Mouse (Mus musculus): ENCODE measurements at regions not wholly inside any gene's neighbourhood (a gene's known extent, or its start where the extent isn't known, plus 50 kb on each side); places are given as distances from the start of the nearest gene placed in this dataset.

DNA sequence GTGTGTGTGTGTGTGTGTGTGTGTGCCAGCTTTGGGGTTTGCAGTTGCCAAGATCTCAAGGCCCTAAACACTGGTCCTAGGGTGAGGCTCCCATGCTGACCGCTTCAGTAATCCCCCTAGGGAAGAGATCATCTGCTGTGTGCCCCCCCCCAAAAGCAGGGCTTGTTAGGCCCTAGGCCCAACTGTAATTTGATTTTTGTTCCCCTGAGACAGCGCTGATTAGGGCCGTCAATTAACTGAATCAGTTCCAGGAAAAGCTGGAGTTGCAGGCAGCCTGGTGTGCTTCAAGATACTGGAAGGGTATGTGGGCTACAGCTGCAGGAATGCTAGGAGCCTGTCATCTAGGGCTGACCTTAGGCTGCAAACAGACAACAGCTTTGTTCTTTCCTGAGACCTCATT lies 111.4 kb downstream of the Edn3 start:
- 34% methylated on average over 3 of the region's 3 CpGs for WGBS
- TF ChIP-seq CTCF (IDR thresholded peaks at IDR 0.05; ENCODE audit: low read depth): no peak
- no peak for TF ChIP-seq EP300 (IDR thresholded peaks at IDR 0.05; ENCODE audit: low read depth)
- Histone ChIP-seq H3K4me3 (ENCODE audit: low read depth, low read length) (no peak overlapping the region), H3K4me1 (ENCODE audit: control insufficient read depth, insufficient read depth) (no peaks in the 10 kb centered on the region), H3K36me3 (replicated peaks; ENCODE audit: control insufficient read depth, insufficient read depth, low read length) (no peaks in the 10 kb centered on the region), H3K9me3 (replicated peaks; ENCODE audit: control insufficient read depth, low read length) (no peaks in the 10 kb centered on the region), H3K9ac (replicated peaks; ENCODE audit: low read depth, low read length) (no peak overlapping the region), H3K4me2 (ENCODE audit: low read depth, low read length) (no peak overlapping the region), H3K27ac (ENCODE audit: low read depth) (0 out of 2 replicates have a peak overlapping the region, but pooled peaks have one; percentile 26), H3K27me3 (ENCODE audit: control insufficient read depth, insufficient read depth, low read length) (no peaks in the 10 kb centered on the region)
- ATAC-seq (ENCODE audit: insufficient read depth, low read depth) (peak; percentile 46), DNase-seq (ENCODE audit: low spot score) (peak; percentile 11)

- H3K4me3 ChIP-seq (ENCODE audit: low read depth, low read length): no peak overlapping the region
- no peaks in the 10 kb centered on the region for H3K9me3 ChIP-seq (replicated peaks; ENCODE audit: control insufficient read depth, low read length)
- TF ChIP-seq CTCF (IDR thresholded peaks at IDR 0.05; ENCODE audit: low read depth) (no peak), EP300 (IDR thresholded peaks at IDR 0.05; ENCODE audit: low read depth) (no peak)
- no peak overlapping the region for H3K9ac ChIP-seq (replicated peaks; ENCODE audit: low read depth, low read length)
- no peak for ATAC-seq (ENCODE audit: insufficient read depth, low read depth)
- H3K4me1 ChIP-seq (ENCODE audit: control insufficient read depth, insufficient read depth): no peaks in the 10 kb centered on the region
- no peak overlapping the region for H3K4me2 ChIP-seq (ENCODE audit: low read depth, low read length)
- no peak overlapping the region for H3K27ac ChIP-seq (ENCODE audit: low read depth)
- H3K36me3 ChIP-seq (replicated peaks; ENCODE audit: control insufficient read depth, insufficient read depth, low read length): no peaks in the 10 kb centered on the region
- no peaks in the 10 kb centered on the region for H3K27me3 ChIP-seq (ENCODE audit: control insufficient read depth, insufficient read depth, low read length)
- whole genome bisulfite sequencing: 61% methylated on average over 5 of the region's 5 CpGs
- DNase-seq (ENCODE audit: low spot score): no peak
Observed at GRCm38 (mm10) chr2:174876886-174877285, 116.5 kb downstream of the Edn3 start.

DNA sequence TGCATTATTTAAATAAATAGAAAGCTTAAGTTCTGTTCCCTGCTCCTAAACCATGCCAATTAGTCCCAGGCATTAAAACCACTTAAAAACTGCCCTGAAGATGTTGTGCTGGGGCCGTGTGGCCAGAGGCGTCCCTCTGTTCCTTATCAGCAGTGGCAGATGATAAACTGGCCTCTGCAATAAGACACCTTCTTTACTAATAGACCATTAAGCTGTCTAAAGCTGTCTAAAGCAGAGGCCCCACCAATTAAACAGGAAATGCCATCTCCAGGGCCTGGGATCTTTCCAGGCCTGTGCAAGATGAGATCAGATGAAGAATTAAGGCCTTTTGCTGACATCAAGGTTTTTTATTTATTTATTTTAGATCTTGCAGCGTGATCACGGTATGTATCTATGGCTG lies 118.6 kb downstream of the Edn3 start:
- Histone ChIP-seq H3K27me3 (ENCODE audit: control insufficient read depth, insufficient read depth, low read length) (no peaks in the 10 kb centered on the region), H3K4me3 (ENCODE audit: low read depth, low read length) (no peak overlapping the region), H3K9me3 (replicated peaks; ENCODE audit: control insufficient read depth, low read length) (no peaks in the 10 kb centered on the region), H3K27ac (ENCODE audit: low read depth) (no peak overlapping the region), H3K4me1 (ENCODE audit: control insufficient read depth, insufficient read depth) (no peaks in the 10 kb centered on the region), H3K9ac (replicated peaks; ENCODE audit: low read depth, low read length) (no peak overlapping the region), H3K4me2 (ENCODE audit: low read depth, low read length) (no peak overlapping the region), H3K36me3 (replicated peaks; ENCODE audit: control insufficient read depth, insufficient read depth, low read length) (no peaks in the 10 kb centered on the region)
- ATAC-seq (ENCODE audit: insufficient read depth, low read depth): no peak
- TF ChIP-seq EP300 (IDR thresholded peaks at IDR 0.05; ENCODE audit: low read depth) (no peak), CTCF (IDR thresholded peaks at IDR 0.05; ENCODE audit: low read depth) (no peak)
- WGBS: 44% methylated on average over 4 of the region's 4 CpGs
- DNase-seq (ENCODE audit: low spot score): no peak

DNA sequence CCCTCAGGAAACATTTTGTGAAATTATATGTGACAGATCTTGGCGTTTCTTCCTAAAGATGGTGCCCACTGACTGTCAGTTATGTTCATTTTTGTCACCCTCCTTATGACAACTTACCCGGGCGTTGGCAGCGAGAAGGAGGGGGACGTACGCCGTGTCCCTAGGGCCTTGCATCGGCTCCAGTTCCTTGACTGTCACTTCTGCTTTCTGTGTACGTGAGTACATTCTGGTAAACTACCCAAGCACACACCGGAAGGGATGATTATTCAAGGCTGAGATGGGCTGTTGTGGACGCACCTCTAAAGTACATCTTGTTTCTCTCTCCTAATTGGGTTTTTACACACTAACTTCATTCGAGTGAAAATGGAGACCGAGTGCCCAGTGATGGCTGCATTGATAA lies 120.2 kb downstream of the Edn3 start:
- H3K9ac ChIP-seq (replicated peaks; ENCODE audit: low read depth, low read length): no peak overlapping the region
- H3K36me3 ChIP-seq (replicated peaks; ENCODE audit: control insufficient read depth, insufficient read depth, low read length): no peaks in the 10 kb centered on the region
- H3K27me3 ChIP-seq (ENCODE audit: control insufficient read depth, insufficient read depth, low read length): no peaks in the 10 kb centered on the region
- H3K4me1 ChIP-seq (ENCODE audit: control insufficient read depth, insufficient read depth): no peaks in the 10 kb centered on the region
- WGBS: 83% methylated on average over 13 of the region's 13 CpGs
- no peak overlapping the region for H3K4me3 ChIP-seq (ENCODE audit: low read depth, low read length)
- H3K9me3 ChIP-seq (replicated peaks; ENCODE audit: control insufficient read depth, low read length): no peaks in the 10 kb centered on the region
- no peak overlapping the region for H3K27ac ChIP-seq (ENCODE audit: low read depth)
- DNase-seq (ENCODE audit: low spot score) (no peak), ATAC-seq (ENCODE audit: insufficient read depth, low read depth) (no peak)
- TF ChIP-seq CTCF (IDR thresholded peaks at IDR 0.05; ENCODE audit: low read depth) (no peak), EP300 (IDR thresholded peaks at IDR 0.05; ENCODE audit: low read depth) (no peak)
- H3K4me2 ChIP-seq (ENCODE audit: low read depth, low read length): no peak overlapping the region

DNA sequence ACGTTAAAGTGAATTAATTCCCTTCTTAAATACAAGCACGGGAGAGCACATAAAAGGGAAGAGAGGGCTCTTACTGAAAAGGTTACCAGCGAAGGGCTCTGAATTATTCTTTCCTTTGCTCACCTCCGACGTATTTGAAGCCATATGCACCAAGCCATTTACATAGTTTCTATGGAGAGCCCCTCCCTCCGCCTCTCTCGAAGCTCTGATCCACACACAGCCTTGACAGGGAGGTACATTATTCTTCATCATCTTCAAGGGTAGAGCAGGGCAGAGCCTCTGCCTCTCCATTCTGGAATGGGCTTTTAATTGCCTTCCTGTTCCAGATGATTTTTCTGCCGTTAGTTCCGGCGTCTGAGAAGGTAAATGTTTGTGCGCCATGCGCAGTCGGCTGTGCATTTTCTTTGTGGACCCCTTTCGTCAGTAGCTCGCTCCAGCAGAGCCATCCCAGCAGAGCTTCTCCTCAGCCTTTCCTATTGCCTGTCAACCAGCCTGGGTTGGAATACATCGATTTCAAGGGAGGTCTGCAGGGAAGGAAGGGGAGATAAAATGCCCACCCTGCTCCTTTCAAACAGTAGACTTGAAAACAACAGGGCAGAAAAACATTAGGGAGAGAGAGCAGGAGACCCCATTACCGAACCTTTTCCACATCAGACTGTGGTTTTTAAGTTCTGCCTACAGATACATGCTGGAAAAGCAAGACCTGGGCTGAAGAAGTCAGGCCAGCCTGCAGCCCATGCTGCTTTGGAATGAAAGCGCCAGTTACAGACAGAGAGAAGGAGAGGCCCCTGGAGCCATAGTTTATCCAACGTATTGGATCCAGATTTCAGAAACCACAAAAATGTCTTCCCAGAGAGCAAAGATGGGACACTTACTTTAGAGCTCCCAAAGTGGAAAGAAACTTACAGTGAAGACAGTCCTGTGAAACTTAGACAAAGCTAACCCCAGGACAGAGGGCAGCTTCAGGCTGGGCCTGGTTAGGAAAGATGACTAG lies 124.1 kb downstream of the Edn3 start:
- Histone ChIP-seq H3K27me3 (ENCODE audit: control insufficient read depth, insufficient read depth, low read length) (no peaks in the 10 kb centered on the region), H3K9ac (replicated peaks; ENCODE audit: low read depth, low read length) (no peak overlapping the region), H3K4me1 (ENCODE audit: control insufficient read depth, insufficient read depth) (no peaks in the 10 kb centered on the region), H3K4me2 (ENCODE audit: low read depth, low read length) (no peak overlapping the region), H3K27ac (ENCODE audit: low read depth) (no peak overlapping the region), H3K36me3 (replicated peaks; ENCODE audit: control insufficient read depth, insufficient read depth, low read length) (no peaks in the 10 kb centered on the region), H3K4me3 (ENCODE audit: low read depth, low read length) (no peak overlapping the region), H3K9me3 (replicated peaks; ENCODE audit: control insufficient read depth, low read length) (no peaks in the 10 kb centered on the region)
- DNase-seq (ENCODE audit: low spot score): no peak
- no peak for ATAC-seq (ENCODE audit: insufficient read depth, low read depth)
- WGBS: 76% methylated on average over 19 of the region's 19 CpGs
- TF ChIP-seq CTCF (IDR thresholded peaks at IDR 0.05; ENCODE audit: low read depth): no peak
- no peak for TF ChIP-seq EP300 (IDR thresholded peaks at IDR 0.05; ENCODE audit: low read depth)

Measured in heart, postnatal 0 days (tissue).